Mouse (Mus musculus): ENCODE data around the gene Sephs2. TPM values are rescaled to one million over a fixed set of nuclear protein-coding genes. Genes with fewer than 3 reads are reported as not detected.
A peak's percentile ranks its signal among the peaks of the same experiment; 100 is the strongest.

Sephs2 gene
- polyA plus RNA-seq, 1 experiment from 2014 or later: 78.0 TPM

DNA sequence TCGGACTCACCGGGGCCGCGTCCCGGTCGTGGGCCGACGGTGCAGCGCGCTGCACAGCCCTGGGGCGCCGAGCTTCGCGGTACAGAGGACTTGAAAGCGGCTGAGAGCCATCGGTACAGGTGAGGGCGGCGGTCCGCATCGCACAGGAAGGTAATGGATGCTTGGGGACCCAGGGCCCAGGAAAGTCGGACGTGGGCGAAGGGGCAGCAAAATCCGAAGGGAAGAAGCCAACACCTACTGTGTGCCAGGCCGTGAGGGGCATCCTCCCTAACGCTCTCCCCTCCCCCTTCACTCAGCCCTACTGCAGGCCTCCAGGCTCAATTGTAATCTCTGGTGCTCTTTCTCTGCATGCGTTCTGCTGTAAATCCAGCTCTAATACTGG is 40.5 kb downstream of the Sephs2 start:
- no peak for DNase-seq (ENCODE audit: low spot score)
- H3K27me3 ChIP-seq (ENCODE audit: control insufficient read depth, insufficient read depth, low read length): no peaks in the 10 kb centered on the region
- peak overlapping the region; percentile 94 for H3K4me3 ChIP-seq (ENCODE audit: low read depth, low read length)
- H3K9ac ChIP-seq (ENCODE audit: low read length): peak overlapping the region; percentile 95
- ATAC-seq (ENCODE audit: insufficient read depth, low FRiP score, low TSS enrichment): peak; percentile 52
- H3K9me3 ChIP-seq (ENCODE audit: control insufficient read depth, low read length): no peaks in the 10 kb centered on the region
- H3K27ac ChIP-seq (ENCODE audit: low read depth, low read length): peak overlapping the region; percentile 98
- H3K36me3 ChIP-seq (ENCODE audit: control insufficient read depth, insufficient read depth, low read length): peaks cover 32% of the 10 kb centered on the region
- H3K4me2 ChIP-seq (ENCODE audit: low read depth): peak overlapping the region; percentile 82
- H3K4me1 ChIP-seq (ENCODE audit: control insufficient read depth, insufficient read depth, low read length): peaks cover 21% of the 10 kb centered on the region
- WGBS: 0% methylated on average over 27 of the region's 27 CpGs

DNA sequence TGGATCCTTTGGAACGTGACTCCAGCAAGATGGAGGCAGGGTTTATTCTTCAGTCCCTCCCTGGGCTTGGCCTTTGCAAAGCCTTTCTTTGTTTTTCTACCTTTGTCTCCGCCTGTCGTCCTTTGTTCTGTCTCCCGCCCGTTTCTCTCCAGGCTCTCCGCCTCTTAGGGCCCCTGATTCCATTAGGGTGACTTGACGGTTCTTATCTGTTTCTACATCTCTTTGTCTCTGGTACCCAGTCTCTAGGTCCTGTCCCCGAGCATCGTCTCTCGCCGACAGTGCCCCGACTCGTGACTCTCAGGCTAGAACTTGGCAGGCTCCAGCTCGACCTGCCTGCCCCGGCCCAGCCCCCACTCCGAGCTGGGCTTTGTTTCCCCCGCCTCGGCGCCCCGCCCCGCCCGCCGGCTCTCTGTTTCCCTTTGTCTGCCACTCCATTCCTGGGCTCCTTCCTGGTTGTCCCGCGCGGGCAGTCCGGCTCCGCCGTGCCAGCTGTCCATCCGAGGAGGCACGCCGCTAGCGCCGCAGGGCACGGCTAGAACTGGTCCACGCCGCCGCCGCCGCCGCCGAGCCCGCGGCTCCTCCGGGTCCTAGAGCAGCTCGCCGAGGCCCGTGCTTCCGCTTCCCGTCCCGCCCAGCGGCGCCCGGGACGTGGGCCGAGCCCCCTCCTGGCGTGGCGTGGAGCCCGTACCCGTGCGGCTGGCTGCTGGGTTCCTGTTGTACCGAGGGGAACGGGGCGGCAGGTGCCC is 41.1 kb downstream of the Sephs2 start, which contains the start of the genes Zfp553 and Sept1:
Zfp553 (plus strand) TSS at position 440 of the 746 bp plus-strand sequence.
Sept1 (minus strand) TSS at position 509 of the 746 bp plus-strand sequence.
- Histone ChIP-seq H3K36me3 (ENCODE audit: control insufficient read depth, insufficient read depth, low read length) (peaks cover 31% of the 10 kb centered on the region), H3K9me3 (ENCODE audit: control insufficient read depth, low read length) (no peaks in the 10 kb centered on the region), H3K4me2 (ENCODE audit: low read depth) (peak within 1 kb of the TSS; percentile 82), H3K27ac (ENCODE audit: low read depth, low read length) (peak within 1 kb of the TSS; percentile 98), H3K4me1 (ENCODE audit: control insufficient read depth, insufficient read depth, low read length) (peaks cover 21% of the 10 kb centered on the region), H3K4me3 (ENCODE audit: low read depth, low read length) (peak within 1 kb of the TSS; percentile 94), H3K9ac (ENCODE audit: low read length) (peak within 1 kb of the TSS; percentile 95), H3K27me3 (ENCODE audit: control insufficient read depth, insufficient read depth, low read length) (no peaks in the 10 kb centered on the region)
- under 1% methylated on average over 64 of the region's 64 CpGs for WGBS
- peak; percentile 86 for ATAC-seq (ENCODE audit: insufficient read depth, low FRiP score, low TSS enrichment)
- DNase-seq (ENCODE audit: low spot score): peak; percentile 95

DNA sequence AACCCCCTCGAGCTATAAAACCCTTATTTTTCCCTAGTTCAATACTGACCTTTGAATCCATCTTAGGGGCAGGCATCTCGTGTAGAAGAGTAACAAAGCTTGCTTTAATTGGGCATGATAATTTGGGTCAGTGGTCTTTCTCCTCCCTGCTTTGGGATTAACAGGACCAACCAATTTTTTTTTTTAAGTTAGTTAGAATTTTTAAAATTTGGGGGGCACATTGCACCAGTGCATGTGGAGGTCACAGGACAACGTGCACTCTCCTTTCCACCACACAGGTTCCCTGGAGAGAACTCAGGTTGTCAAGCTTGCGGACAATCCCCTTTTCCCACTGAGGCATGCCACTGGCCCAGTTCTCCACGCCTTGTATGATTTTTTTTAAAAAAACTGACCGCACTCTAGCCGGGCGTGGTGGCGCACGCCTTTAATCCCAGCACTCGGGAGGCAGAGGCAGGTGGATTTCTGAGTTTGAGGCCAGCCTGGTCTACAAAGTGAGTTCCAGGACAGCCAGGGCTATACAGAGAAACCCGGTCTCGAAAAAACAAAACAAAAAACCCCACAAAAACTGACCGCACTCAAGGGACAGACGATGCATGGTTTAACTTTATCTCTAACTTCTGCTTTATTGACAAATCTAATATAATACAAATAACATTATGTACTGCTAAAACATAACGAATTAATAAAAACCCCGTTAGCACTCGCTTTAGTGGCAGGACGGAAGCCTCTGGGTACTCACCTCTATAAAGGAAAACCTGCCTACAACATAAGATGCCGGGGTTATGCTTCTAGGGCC is 41.8 kb downstream of the Sephs2 start:
- no peak for ATAC-seq (ENCODE audit: insufficient read depth, low FRiP score, low TSS enrichment)
- no peaks in the 10 kb centered on the region for H3K9me3 ChIP-seq (ENCODE audit: control insufficient read depth, low read length)
- H3K4me1 ChIP-seq (ENCODE audit: control insufficient read depth, insufficient read depth, low read length): peaks cover 21% of the 10 kb centered on the region
- no peaks in the 10 kb centered on the region for H3K27me3 ChIP-seq (ENCODE audit: control insufficient read depth, insufficient read depth, low read length)
- 9% methylated on average over 20 of the region's 20 CpGs for WGBS
- DNase-seq (ENCODE audit: low spot score): no peak
- peak overlapping the region; percentile 82 for H3K4me2 ChIP-seq (ENCODE audit: low read depth)
- H3K27ac ChIP-seq (ENCODE audit: low read depth, low read length): peak overlapping the region; percentile 98
- H3K36me3 ChIP-seq (ENCODE audit: control insufficient read depth, insufficient read depth, low read length): peaks cover 24% of the 10 kb centered on the region
- H3K9ac ChIP-seq (ENCODE audit: low read length): peak overlapping the region; percentile 95
- H3K4me3 ChIP-seq (ENCODE audit: low read depth, low read length): peak overlapping the region; percentile 94

DNA sequence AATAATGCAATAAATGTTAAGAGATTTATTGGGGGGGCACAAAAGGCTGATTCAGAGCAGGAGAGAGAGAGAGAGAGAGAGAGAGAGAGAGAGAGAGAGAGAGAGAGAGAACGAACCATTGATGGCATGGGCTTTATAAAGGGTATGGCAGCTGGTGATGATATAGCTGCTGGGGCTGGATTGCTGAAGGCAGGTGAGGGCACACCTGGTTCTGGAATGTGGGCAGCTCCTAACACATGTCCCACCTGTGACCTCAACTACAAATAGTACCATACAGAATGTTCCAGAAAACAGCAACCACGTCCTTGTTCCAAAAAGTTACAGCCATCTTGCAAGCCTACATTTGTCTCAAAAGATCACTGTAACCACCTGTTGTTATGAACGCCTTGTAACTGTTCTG is 42.5 kb downstream of the Sephs2 start:
- peak overlapping the region; percentile 95 for H3K9ac ChIP-seq (ENCODE audit: low read length)
- DNase-seq (ENCODE audit: low spot score) (no peak), ATAC-seq (ENCODE audit: insufficient read depth, low FRiP score, low TSS enrichment) (no peak)
- H3K9me3 ChIP-seq (ENCODE audit: control insufficient read depth, low read length): no peaks in the 10 kb centered on the region
- H3K27ac ChIP-seq (ENCODE audit: low read depth, low read length): no peak overlapping the region
- no peaks in the 10 kb centered on the region for H3K27me3 ChIP-seq (ENCODE audit: control insufficient read depth, insufficient read depth, low read length)
- H3K4me1 ChIP-seq (ENCODE audit: control insufficient read depth, insufficient read depth, low read length): peaks cover 21% of the 10 kb centered on the region
- 83% methylated on average over 3 of the region's 3 CpGs for WGBS
- H3K4me2 ChIP-seq (ENCODE audit: low read depth): peak overlapping the region; percentile 82
- H3K36me3 ChIP-seq (ENCODE audit: control insufficient read depth, insufficient read depth, low read length): peaks cover 17% of the 10 kb centered on the region
- H3K4me3 ChIP-seq (ENCODE audit: low read depth, low read length): peak overlapping the region; percentile 94

DNA sequence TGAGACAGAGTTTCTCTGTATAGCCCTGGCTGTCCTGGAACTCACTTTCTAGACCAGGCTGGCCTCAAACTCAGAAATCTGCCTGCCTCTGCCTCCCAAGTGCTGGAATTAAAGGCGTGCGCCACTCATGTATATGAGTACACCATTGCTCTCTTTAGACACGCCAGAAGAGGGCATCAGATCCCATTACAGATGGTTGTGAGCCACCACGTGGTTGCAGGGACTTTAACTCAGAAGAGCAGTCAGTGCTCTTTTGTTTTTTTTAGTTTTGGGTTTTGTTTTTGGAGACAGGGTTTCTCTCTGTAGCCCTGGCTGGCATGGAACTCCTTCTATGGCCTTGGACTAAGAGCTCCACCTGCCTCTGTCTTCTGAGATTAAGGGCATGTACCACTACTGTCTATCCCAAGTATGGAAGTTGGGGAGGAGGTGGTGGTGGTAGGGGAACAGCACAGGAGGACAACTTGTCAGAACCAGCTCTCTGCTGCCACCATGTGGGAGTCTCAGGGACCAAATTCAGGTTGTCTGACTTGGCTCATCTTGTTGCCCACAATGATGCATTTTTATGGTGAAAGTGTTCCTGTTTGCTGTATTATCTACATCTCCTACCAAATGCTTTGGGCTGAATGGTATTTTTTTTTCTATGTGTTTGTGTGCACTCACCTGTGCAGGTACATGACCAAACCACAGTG is 45.1 kb downstream of the Sephs2 start:
- H3K27ac ChIP-seq (ENCODE audit: low read depth, low read length): no peak overlapping the region
- 64% methylated on average over 4 of the region's 4 CpGs for WGBS
- H3K9ac ChIP-seq (ENCODE audit: low read length): no peak overlapping the region
- DNase-seq (ENCODE audit: low spot score) (peak; percentile 72), ATAC-seq (ENCODE audit: insufficient read depth, low FRiP score, low TSS enrichment) (no peak)
- H3K36me3 ChIP-seq (ENCODE audit: control insufficient read depth, insufficient read depth, low read length): peaks cover 4% of the 10 kb centered on the region
- no peak overlapping the region for H3K4me3 ChIP-seq (ENCODE audit: low read depth, low read length)
- no peaks in the 10 kb centered on the region for H3K27me3 ChIP-seq (ENCODE audit: control insufficient read depth, insufficient read depth, low read length)
- no peaks in the 10 kb centered on the region for H3K9me3 ChIP-seq (ENCODE audit: control insufficient read depth, low read length)
- peaks cover 14% of the 10 kb centered on the region for H3K4me1 ChIP-seq (ENCODE audit: control insufficient read depth, insufficient read depth, low read length)
- H3K4me2 ChIP-seq (ENCODE audit: low read depth): no peak overlapping the region

DNA sequence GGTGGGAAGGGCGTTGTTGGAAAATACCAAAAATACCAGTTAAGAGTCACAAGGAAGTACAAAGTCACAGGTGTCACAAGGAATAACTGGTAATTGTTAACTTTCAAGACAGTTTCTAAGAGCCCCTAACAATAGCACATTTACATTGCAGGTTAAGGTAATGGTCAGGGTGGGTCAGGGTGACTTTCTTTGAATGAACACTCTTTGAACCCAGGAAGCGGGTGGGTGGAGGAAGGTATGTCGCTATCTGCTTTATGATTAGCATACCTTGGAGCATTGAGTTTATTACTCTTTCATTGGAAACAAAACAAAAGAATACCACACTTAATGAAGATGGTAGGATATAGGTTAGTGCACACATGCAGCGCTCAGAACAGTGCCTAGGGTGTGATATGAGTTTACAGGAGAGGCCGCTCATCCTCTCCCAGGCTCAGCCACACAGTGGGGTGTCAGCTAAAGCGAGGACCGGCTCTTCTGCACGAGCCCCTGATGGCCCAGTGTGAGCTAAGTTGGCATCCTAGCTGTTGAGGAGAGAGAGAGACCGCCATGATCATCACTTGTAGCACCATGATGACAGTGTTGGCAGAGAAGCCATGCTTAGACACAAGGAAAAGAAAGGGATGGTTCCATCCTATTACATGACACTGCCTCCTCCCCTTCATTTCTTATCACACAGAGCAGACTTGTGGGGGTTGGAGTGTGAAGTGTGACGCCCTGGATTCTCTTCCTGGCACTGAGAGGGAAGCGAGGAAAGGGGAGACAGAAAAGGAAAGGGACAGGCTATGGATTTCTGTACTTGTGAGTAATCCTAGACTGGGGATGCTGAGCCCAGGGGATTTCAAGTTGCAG is 48.5 kb downstream of the Sephs2 start:
- H3K9me3 ChIP-seq (ENCODE audit: control insufficient read depth, low read length): no peaks in the 10 kb centered on the region
- ATAC-seq (ENCODE audit: insufficient read depth, low FRiP score, low TSS enrichment): no peak
- H3K4me1 ChIP-seq (ENCODE audit: control insufficient read depth, insufficient read depth, low read length): peaks cover 2% of the 10 kb centered on the region; the same call in 1 of the 2 replicates
- H3K4me3 ChIP-seq (ENCODE audit: low read depth, low read length): no peak overlapping the region
- H3K27ac ChIP-seq (ENCODE audit: low read depth, low read length): no peak overlapping the region
- H3K36me3 ChIP-seq (ENCODE audit: control insufficient read depth, insufficient read depth, low read length): peaks cover 4% of the 10 kb centered on the region
- no peak for DNase-seq (ENCODE audit: low spot score)
- H3K9ac ChIP-seq (ENCODE audit: low read length): no peak overlapping the region
- H3K4me2 ChIP-seq (ENCODE audit: low read depth): no peak overlapping the region
- H3K27me3 ChIP-seq (ENCODE audit: control insufficient read depth, insufficient read depth, low read length): no peaks in the 10 kb centered on the region
- 90% methylated on average over 11 of the region's 11 CpGs for WGBS

DNA sequence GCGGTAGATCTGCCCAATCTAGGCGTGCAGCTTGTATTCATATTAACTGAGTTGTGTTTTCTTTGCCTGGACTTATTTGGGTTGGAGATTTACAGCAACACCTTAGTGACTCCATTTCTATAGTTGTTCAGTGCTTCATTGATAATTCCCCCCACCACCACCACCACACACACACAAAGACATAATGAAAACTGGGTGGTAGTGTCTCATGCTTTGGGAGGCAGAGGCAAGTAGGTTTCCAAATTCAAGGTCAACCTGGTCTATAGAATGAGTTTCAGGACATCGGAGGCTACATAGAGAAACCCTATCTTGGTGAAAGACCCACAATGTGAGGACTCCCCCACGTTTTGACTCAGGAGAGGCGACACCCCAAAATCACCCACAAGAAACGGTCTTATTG is 49.2 kb downstream of the Sephs2 start:
- Histone ChIP-seq H3K27ac (ENCODE audit: low read depth, low read length) (no peak overlapping the region), H3K27me3 (ENCODE audit: control insufficient read depth, insufficient read depth, low read length) (no peaks in the 10 kb centered on the region), H3K36me3 (ENCODE audit: control insufficient read depth, insufficient read depth, low read length) (peaks cover 4% of the 10 kb centered on the region), H3K4me3 (ENCODE audit: low read depth, low read length) (no peak overlapping the region), H3K4me2 (ENCODE audit: low read depth) (no peak overlapping the region), H3K9ac (ENCODE audit: low read length) (no peak overlapping the region), H3K9me3 (ENCODE audit: control insufficient read depth, low read length) (no peaks in the 10 kb centered on the region), H3K4me1 (ENCODE audit: control insufficient read depth, insufficient read depth, low read length) (no peaks in the 10 kb centered on the region)
- no peak for DNase-seq (ENCODE audit: low spot score)
- no peak for ATAC-seq (ENCODE audit: insufficient read depth, low FRiP score, low TSS enrichment)
- 85% methylated on average over 6 of the region's 6 CpGs for WGBS
